Mouse (Mus musculus) heart, postnatal 4 days (tissue): Measurements from ENCODE around the gene Gm15128. TPM values are rescaled to one million over a fixed set of nuclear protein-coding genes. Genes with fewer than 3 reads are reported as not detected.
"Not testable (repeated sequence)": the region's sequence is repeated elsewhere in the genome, so short reads cannot be mapped to it uniquely, and the experiment has no call there.

Experiments
- DNase-seq: peaks from one replicate; pipeline ENCODE4 v3.0.0; 2021
- total RNA-seq, 2 experiments: library from RNA; stranded (reverse); gene quantifications; 2 replicates each; pipeline ENCODE4 v1.2.3; 2021

Gene Gm15128
- total RNA-seq = not detected

GRCm38 (mm10) chrX:147765691-147766090, at the start of gene Gm15128:
TSS of gene Gm15128 (plus strand) at chrX:147765991.
- not testable (repeated sequence) for DNase-seq

Other genes starting within 250 kb of the Gm15128 start
- gene Lrch2, start 211.9 kb upstream of the Gm15128 start, total RNA-seq = 1 to 10 TPM; 6.2 to 6.3 TPM
- not detected for gene Gm15080, start 227.0 kb downstream of the Gm15128 start, total RNA-seq